Mouse (Mus musculus): ENCODE measurements at regions not wholly inside any gene's neighbourhood (a gene's known extent, or its start where the extent isn't known, plus 50 kb on each side); places are given as distances from the start of the nearest gene placed in this dataset.

- no peak for DNase-seq (ENCODE audit: low spot score)
Observed at GRCm38 (mm10) chr1:186909518-186910105, 57.6 kb upstream of the D1Pas1 start.

- peak; percentile 54 for DNase-seq (ENCODE audit: low spot score)
Observed at GRCm38 (mm10) chr1:186909073-186909472, 58.1 kb upstream of the D1Pas1 start.

GRCm38 (mm10) chr1:186907409-186908170 is 59.6 kb upstream of the D1Pas1 start:
- DNase-seq (ENCODE audit: low spot score): no peak

GRCm38 (mm10) chr1:186905942-186906341 is 61.3 kb upstream of the D1Pas1 start:
- DNase-seq (ENCODE audit: low spot score): no peak

GRCm38 (mm10) chr1:186901548-186901947 is 65.7 kb upstream of the D1Pas1 start:
- DNase-seq (ENCODE audit: low spot score): no peak

- DNase-seq (ENCODE audit: low spot score): peak; percentile 30
Observed at GRCm38 (mm10) chr1:186898203-186898602, 69.0 kb upstream of the D1Pas1 start.

GRCm38 (mm10) chr1:186889584-186889852 is 77.7 kb upstream of the D1Pas1 start:
- DNase-seq (ENCODE audit: low spot score): no peak

GRCm38 (mm10) chr1:186888767-186889583 is 78.2 kb upstream of the D1Pas1 start:
- peak; percentile 40 for DNase-seq (ENCODE audit: low spot score)

- no peak for DNase-seq (ENCODE audit: low spot score)
Observed at GRCm38 (mm10) chr1:186887127-186887526, 80.1 kb upstream of the D1Pas1 start.

- no peak for DNase-seq (ENCODE audit: low spot score)
Observed at GRCm38 (mm10) chr1:186880391-186880790, 86.8 kb upstream of the D1Pas1 start.

- no peak for DNase-seq (ENCODE audit: low spot score)
Observed at GRCm38 (mm10) chr1:186860608-186861444, 106.4 kb upstream of the D1Pas1 start.

GRCm38 (mm10) chr1:186858285-186858684 is 108.9 kb upstream of the D1Pas1 start:
- DNase-seq (ENCODE audit: low spot score): no peak

GRCm38 (mm10) chr1:186855474-186856036 is 106.4 kb upstream of the Rrp15 start:
- DNase-seq (ENCODE audit: low spot score): no peak

- DNase-seq (ENCODE audit: low spot score): no peak
Observed at GRCm38 (mm10) chr1:186845256-186845655, 96.1 kb upstream of the Rrp15 start.

GRCm38 (mm10) chr1:186833896-186834800 is 85.0 kb upstream of the Rrp15 start:
- peak; percentile 76 for DNase-seq (ENCODE audit: low spot score)

GRCm38 (mm10) chr1:186833441-186833895 is 84.3 kb upstream of the Rrp15 start:
- peak; percentile 56 for DNase-seq (ENCODE audit: low spot score)

GRCm38 (mm10) chr1:186827773-186828172 is 78.6 kb upstream of the Rrp15 start:
- peak; percentile 84 for DNase-seq (ENCODE audit: low spot score)

GRCm38 (mm10) chr1:186808192-186808960 is 59.2 kb upstream of the Rrp15 start:
- no peak for DNase-seq (ENCODE audit: low spot score)

- DNase-seq (ENCODE audit: low spot score): no peak
Observed at GRCm38 (mm10) chr1:186804451-186804850, 55.3 kb upstream of the Rrp15 start.

All from retina, embryonic 14.5 days (tissue).